Mouse (Mus musculus) midbrain, embryonic 11.5 days (tissue): ENCODE data around the gene Arrdc5. TPM values are rescaled to one million over a fixed set of nuclear protein-coding genes. Genes with fewer than 3 reads are reported as not detected.
A peak's percentile ranks its signal among the peaks of the same experiment; 100 is the strongest.

ENCODE experiments used
- ATAC-seq: fragments of 200-750 bp; cut with Nextera tagmentation; 2 replicates; pipeline ENCODE4 v1.8.0; 2017; ENCODE audit warnings: moderate TSS enrichment, moderate library complexity; ENCODE audit not compliant: low FRiP score
- DNase-seq: peaks from one replicate; pipeline ENCODE4 v3.0.0; 2015; ENCODE audit warnings: low spot score; ENCODE audit errors: missing footprints
- H3K27ac ChIP-seq: fragments of 300-500 bp; sonication (generic); 2 replicates; pipeline ENCODE4 v1.5.1; 2014; ENCODE audit warnings: low read depth, low read length
- H3K27me3 ChIP-seq: fragments of 300-500 bp; sonication (generic); 2 replicates; pipeline ENCODE4 v1.6.1; 2014; ENCODE audit warnings: mild to moderate bottlenecking, low read length, moderate library complexity, mixed read lengths; ENCODE audit not compliant: control insufficient read depth, insufficient read depth
- H3K36me3 ChIP-seq: fragments of 300-500 bp; sonication (generic); 2 replicates; pipeline ENCODE4 v1.6.1; 2014; ENCODE audit warnings: mild to moderate bottlenecking, low read length, moderate library complexity, mixed read lengths; ENCODE audit not compliant: control insufficient read depth, insufficient read depth
- H3K4me1 ChIP-seq: fragments of 300-500 bp; sonication (generic); 2 replicates; pipeline ENCODE4 v1.6.1; 2014; ENCODE audit warnings: low read length; ENCODE audit not compliant: control insufficient read depth, insufficient read depth
- H3K4me2 ChIP-seq: fragments of 300-500 bp; sonication (generic); 2 replicates; pipeline ENCODE4 v1.6.1; 2014; ENCODE audit warnings: mild to moderate bottlenecking, moderate library complexity
- H3K4me3 ChIP-seq: fragments of 300-500 bp; sonication (generic); 2 replicates; pipeline ENCODE4 v1.5.1; 2014; ENCODE audit warnings: low read depth, low read length
- H3K9ac ChIP-seq: fragments of 300-500 bp; sonication (generic); 2 replicates; pipeline ENCODE4 v1.6.1; 2014; ENCODE audit warnings: low read length
- H3K9me3 ChIP-seq: fragments of 300-500 bp; sonication (generic); 2 replicates; pipeline ENCODE4 v1.6.1; 2016; ENCODE audit warnings: low read length; ENCODE audit not compliant: control insufficient read depth
- whole genome bisulfite sequencing: fragments of 180-500 bp; shearing (Covaris S2); extraction: QIAGEN DNeasy Blood & Tissue Kit; methylation state at CpG from one replicate; pipeline ENCODE4 v1.1.7; 2014; 5-methylcytosine and 5-hydroxymethylcytosine counted together
- polyA plus RNA-seq: library from polyadenylated mRNA; unstranded; fragments of >200 nt; fragmentation: Nextera tagmentation; extraction: Ambion mirVana; gene quantifications from 2 replicates; pipeline ENCODE4 v1.2.1, GENCODE M21; 2014

The Arrdc5 gene
- polyA plus RNA-seq, 1 experiment from 2014 or later = not detected

DNA sequence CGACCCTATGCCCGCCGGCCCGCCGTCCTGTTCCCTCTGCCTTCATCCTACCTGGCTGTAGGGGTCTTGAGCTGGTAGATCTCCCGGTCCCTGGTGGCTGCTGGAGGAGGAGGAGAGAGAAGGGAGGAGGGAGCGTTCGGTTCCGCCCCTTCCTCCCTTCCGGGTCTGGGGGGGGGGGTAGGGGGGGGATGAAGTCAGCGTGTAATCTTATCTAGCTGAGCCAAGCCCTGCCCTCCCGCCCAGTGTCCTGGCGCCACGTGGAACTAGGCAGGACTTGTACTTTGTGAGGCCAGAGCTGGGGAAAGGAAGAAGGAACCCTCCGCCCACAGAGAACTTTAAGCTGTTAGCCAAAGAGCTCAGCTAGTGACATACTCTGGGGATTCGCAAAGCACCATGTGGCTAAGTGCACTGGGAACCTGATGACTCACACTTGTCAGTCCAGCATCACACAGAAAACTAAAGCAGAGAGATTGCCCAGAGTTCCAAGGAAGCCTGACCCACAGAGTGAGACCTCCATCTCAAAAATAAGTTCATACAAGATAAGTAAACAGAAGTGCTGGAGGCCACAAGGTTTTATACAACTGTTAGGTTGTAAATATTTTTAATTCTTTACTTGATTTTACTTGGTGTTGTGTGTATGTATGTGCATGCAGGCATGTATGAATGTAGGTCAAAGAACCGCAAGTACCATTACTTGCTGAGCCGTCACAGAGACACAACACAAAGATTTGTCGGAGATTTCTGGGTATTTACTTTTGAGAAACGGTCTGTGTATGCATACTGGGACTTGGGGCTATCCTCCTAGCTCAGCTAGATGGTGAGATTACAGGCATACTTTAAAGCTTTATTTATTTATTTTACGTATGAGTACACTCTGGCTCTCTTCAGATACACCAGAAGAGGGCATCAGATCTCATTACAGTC lies 23.2 kb downstream of the Arrdc5 start, which contains the start of gene Ticam1:
Ticam1 (minus strand) TSS at position 144 of the 924 bp plus-strand sequence.
- DNase-seq = peak; percentile 97
- Histone ChIP-seq H3K9me3 (no peaks in the 10 kb centered on the region), H3K9ac (peak within 1 kb of the TSS; percentile 58), H3K4me2 (peak within 1 kb of the TSS; percentile 61), H3K4me1 (peaks cover 8% of the 10 kb centered on the region; the same call in 1 of the 2 replicates), H3K4me3 (peak within 1 kb of the TSS; percentile 43), H3K36me3 (0 out of 2 replicates have a peak, but pooled peaks cover 6% of the 10 kb centered on the region), H3K27ac (peak within 1 kb of the TSS; percentile 50; the same call in 1 of the 2 replicates), H3K27me3 (no peaks in the 10 kb centered on the region)
- 7% methylated on average over 21 of the region's 21 CpGs for WGBS
- peak; percentile 91 for ATAC-seq

- DNase-seq (peak; percentile 90), ATAC-seq (no peak)
- Histone ChIP-seq H3K27ac (no peak overlapping the region), H3K9ac (peak overlapping the region; percentile 58), H3K36me3 (0 out of 2 replicates have a peak, but pooled peaks cover 2% of the 10 kb centered on the region), H3K4me1 (peaks cover 8% of the 10 kb centered on the region; the same call in 1 of the 2 replicates), H3K4me3 (peak overlapping the region; percentile 43), H3K9me3 (no peaks in the 10 kb centered on the region), H3K27me3 (no peaks in the 10 kb centered on the region), H3K4me2 (peak overlapping the region; percentile 61)
- WGBS = 31% methylated on average over 5 of the region's 5 CpGs
Observed at GRCm38 (mm10) chr17:56275842-56276480, 24.1 kb downstream of the Arrdc5 start.

DNA sequence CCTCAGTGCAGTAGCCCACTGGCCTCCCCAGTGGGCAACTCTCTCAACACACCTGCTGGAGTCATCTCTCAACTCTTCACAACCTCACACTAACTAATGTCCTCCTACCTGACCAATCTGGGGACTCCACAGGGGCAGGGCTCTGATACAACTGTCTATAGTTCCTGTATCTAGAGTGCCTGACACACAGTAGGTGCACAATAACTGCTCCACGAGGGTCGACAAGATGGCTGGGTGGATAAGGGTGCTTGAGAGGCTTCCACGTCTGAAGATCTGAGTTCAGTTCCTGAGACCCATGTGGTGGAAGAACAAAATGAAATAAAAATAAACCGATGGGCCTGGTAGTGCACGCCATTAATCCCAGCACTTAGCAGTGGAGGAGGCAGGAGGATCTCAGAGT lies 26.1 kb downstream of the Arrdc5 start:
- H3K27ac ChIP-seq = no peak overlapping the region
- H3K9ac ChIP-seq = no peak overlapping the region
- peaks cover 13% of the 10 kb centered on the region for H3K4me1 ChIP-seq
- no peaks in the 10 kb centered on the region for H3K27me3 ChIP-seq
- 95% methylated on average over 5 of the region's 5 CpGs for WGBS
- no peaks in the 10 kb centered on the region for H3K9me3 ChIP-seq
- no peak for DNase-seq
- H3K4me2 ChIP-seq = no peak overlapping the region
- H3K36me3 ChIP-seq = no peaks in the 10 kb centered on the region
- no peak for ATAC-seq
- H3K4me3 ChIP-seq = no peak overlapping the region

DNA sequence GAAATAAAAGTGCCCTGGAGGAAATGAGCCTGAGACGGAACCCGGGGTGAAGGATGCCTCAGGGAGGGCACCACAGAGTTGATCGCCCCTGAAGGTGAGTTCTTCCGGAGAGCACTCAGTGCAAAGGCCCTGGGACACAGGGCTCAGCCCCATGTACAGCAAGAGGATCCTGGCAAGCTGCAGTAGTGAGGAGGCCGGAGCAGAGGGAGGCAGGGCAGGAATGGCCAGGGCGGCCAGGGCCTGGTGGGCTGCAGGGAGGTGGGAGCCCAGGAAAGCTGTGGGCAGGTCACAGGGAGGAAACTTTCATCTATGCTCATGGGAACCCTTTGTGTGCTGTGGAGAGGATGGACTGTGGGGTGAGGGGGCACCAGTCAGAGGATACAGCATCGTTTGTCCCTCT lies 26.6 kb downstream of the Arrdc5 start:
- ATAC-seq (no peak), DNase-seq (no peak)
- Histone ChIP-seq H3K4me2 (no peak overlapping the region), H3K9ac (no peak overlapping the region), H3K27me3 (no peaks in the 10 kb centered on the region), H3K4me3 (no peak overlapping the region), H3K36me3 (no peaks in the 10 kb centered on the region), H3K4me1 (peaks cover 15% of the 10 kb centered on the region), H3K9me3 (no peaks in the 10 kb centered on the region), H3K27ac (no peak overlapping the region)
- WGBS = 84% methylated on average over 7 of the region's 7 CpGs

- no peak overlapping the region for H3K27ac ChIP-seq
- ATAC-seq (no peak), DNase-seq (no peak)
- no peaks in the 10 kb centered on the region for H3K36me3 ChIP-seq
- no peak overlapping the region for H3K9ac ChIP-seq
- H3K27me3 ChIP-seq = no peaks in the 10 kb centered on the region
- no peaks in the 10 kb centered on the region for H3K9me3 ChIP-seq
- no peak overlapping the region for H3K4me2 ChIP-seq
- no peak overlapping the region for H3K4me3 ChIP-seq
- peaks cover 15% of the 10 kb centered on the region for H3K4me1 ChIP-seq
- WGBS = 74% methylated on average over 3 of the region's 3 CpGs
Observed at GRCm38 (mm10) chr17:56272644-56273043, 27.4 kb downstream of the Arrdc5 start.

GRCm38 (mm10) chr17:56271609-56272253 lies 28.4 kb downstream of the Arrdc5 start:
- Histone ChIP-seq H3K4me2 (no peak overlapping the region), H3K4me3 (no peak overlapping the region), H3K9me3 (no peaks in the 10 kb centered on the region), H3K4me1 (peaks cover 13% of the 10 kb centered on the region), H3K9ac (no peak overlapping the region), H3K27ac (no peak overlapping the region), H3K36me3 (no peaks in the 10 kb centered on the region), H3K27me3 (no peaks in the 10 kb centered on the region)
- 85% methylated on average over 12 of the region's 12 CpGs for WGBS
- DNase-seq = no peak
- ATAC-seq = no peak

GRCm38 (mm10) chr17:56269741-56270140 lies 30.3 kb downstream of the Arrdc5 start:
- Histone ChIP-seq H3K4me3 (peak overlapping the region; percentile 30; the same call in 1 of the 2 replicates), H3K4me2 (peak overlapping the region; percentile 69), H3K4me1 (peaks cover 7% of the 10 kb centered on the region), H3K27me3 (no peaks in the 10 kb centered on the region), H3K9ac (peak overlapping the region; percentile 65), H3K9me3 (no peaks in the 10 kb centered on the region), H3K36me3 (no peaks in the 10 kb centered on the region), H3K27ac (no peak overlapping the region)
- no peak for DNase-seq
- WGBS = 81% methylated on average over 3 of the region's 3 CpGs
- ATAC-seq = peak; percentile 18; the same call in 1 of the 2 replicates

GRCm38 (mm10) chr17:56269153-56269630 lies 30.9 kb downstream of the Arrdc5 start:
- Histone ChIP-seq H3K27me3 (no peaks in the 10 kb centered on the region), H3K4me2 (peak overlapping the region; percentile 69), H3K9me3 (no peaks in the 10 kb centered on the region), H3K4me1 (peaks cover 7% of the 10 kb centered on the region), H3K36me3 (no peaks in the 10 kb centered on the region), H3K4me3 (peak overlapping the region; percentile 30), H3K9ac (peak overlapping the region; percentile 65), H3K27ac (no peak overlapping the region)
- DNase-seq (peak; percentile 90), ATAC-seq (peak; percentile 88)
- WGBS = 20% methylated on average over 12 of the region's 12 CpGs
